Mouse (Mus musculus) MEL (cell line): ENCODE data around the gene Micu1. TPM values are rescaled to one million over a fixed set of nuclear protein-coding genes. Genes with fewer than 3 reads are reported as not detected.

Source experiments
- DNase-seq: peaks from one replicate; pipeline ENCODE4 v3.0.0; 2011; ENCODE audit warnings: low read depth, low spot score
- H3K27ac ChIP-seq: 2 replicates; pipeline ENCODE4 v1.5.1; 2012; ENCODE audit warnings: low read depth, mild to moderate bottlenecking, control low read depth, low read length, moderate library complexity; ENCODE audit not compliant: control insufficient read depth
- H3K27me3 ChIP-seq, 2 experiments: fragments of 150-350 bp in 1 of 2; sonication (generic) in 1 of 2; 2 replicates each; pipeline ENCODE4 v1.6.1; 2012; ENCODE audit warnings: low read length in 2 of 2, mild to moderate bottlenecking in 2 of 2, improper control_type of control experiment in 1 of 2, moderate library complexity in 1 of 2; ENCODE audit not compliant: insufficient read depth in 2 of 2, control insufficient read depth in 1 of 2
- H3K36me3 ChIP-seq, 2 experiments: 2 replicates each; pipeline ENCODE4 v1.6.1; 2012 to 2014; ENCODE audit warnings: low read length in 2 of 2, improper control_type of control experiment in 1 of 2, inconsistent platforms in 1 of 2, mild to moderate bottlenecking in 1 of 2; ENCODE audit not compliant: insufficient read depth in 2 of 2, control insufficient read depth in 1 of 2
- H3K4me1 ChIP-seq, 2 experiments: fragments of 150-350 bp in 1 of 2; sonication (generic) in 1 of 2; 2 replicates each; pipeline ENCODE4 v1.6.1; 2012; ENCODE audit warnings: low read length in 2 of 2, improper control_type of control experiment in 1 of 2, mild to moderate bottlenecking in 1 of 2; ENCODE audit not compliant: insufficient read depth in 2 of 2, control insufficient read depth in 1 of 2
- H3K4me3 ChIP-seq, 2 experiments: fragments of 150-350 bp in 1 of 2; sonication (generic) in 1 of 2; 2 replicates each; pipeline ENCODE4 v1.5.1; 2012; ENCODE audit warnings: low read depth in 2 of 2, low read length in 2 of 2, mild to moderate bottlenecking in 2 of 2, moderate library complexity in 2 of 2, control low read depth in 1 of 2, improper control_type of control experiment in 1 of 2; ENCODE audit not compliant: control insufficient read depth in 1 of 2, insufficient read depth in 1 of 2
- H3K79me2 ChIP-seq: 2 replicates; pipeline ENCODE4 v1.6.1; 2012; ENCODE audit warnings: mild to moderate bottlenecking, low read length, moderate library complexity; ENCODE audit not compliant: control insufficient read depth, poor library complexity, insufficient read depth
- H3K9ac ChIP-seq: 2 replicates; pipeline ENCODE4 v1.6.1; 2012; ENCODE audit warnings: low read depth, mild to moderate bottlenecking, control low read depth, low read length, moderate library complexity; ENCODE audit not compliant: control insufficient read depth, poor library complexity, severe bottlenecking
- H3K9me3 ChIP-seq: fragments of 150-350 bp; sonication (generic); replicated peaks from 2 replicates; pipeline ENCODE4 v1.6.1; 2012; ENCODE audit warnings: mild to moderate bottlenecking, low read length, improper control_type of control experiment, moderate library complexity; ENCODE audit not compliant: insufficient read depth
- BHLHE40 ChIP-seq: IDR thresholded peaks from 2 replicates; pipeline ENCODE4 v1.6.1; 2012; ENCODE audit warnings: low read depth, mild to moderate bottlenecking, inconsistent platforms, low read length, improper control_type of control experiment, borderline replicate concordance
- CHD1 ChIP-seq: IDR thresholded peaks from 2 replicates; pipeline ENCODE4 v1.6.1; 2012; ENCODE audit warnings: low read depth, mild to moderate bottlenecking, inconsistent platforms, low read length, improper control_type of control experiment
- CHD2 ChIP-seq: IDR thresholded peaks from 2 replicates; pipeline ENCODE4 v1.6.1; 2011; ENCODE audit warnings: low read length, improper control_type of control experiment
- CTCF ChIP-seq, 3 experiments: IDR thresholded peaks in 2 of 3; conservative IDR thresholded peaks in 1 of 3; 2 replicates each; pipeline ENCODE4 v1.5.1; 2011 to 2012; ENCODE audit warnings: low read length in 3 of 3, low read depth in 2 of 3, mild to moderate bottlenecking in 2 of 3, improper control_type of control experiment in 1 of 3, inconsistent platforms in 1 of 3, mixed read lengths in 1 of 3, moderate library complexity in 1 of 3; ENCODE audit not compliant: control insufficient read depth in 1 of 3, insufficient read depth in 1 of 3, poor library complexity in 1 of 3, severe bottlenecking in 1 of 3
- E2F4 ChIP-seq: IDR thresholded peaks from 2 replicates; pipeline ENCODE4 v1.6.1; 2011; ENCODE audit warnings: low read depth, low read length, improper control_type of control experiment, borderline replicate concordance
- ELF1 ChIP-seq: IDR thresholded peaks from 2 replicates; pipeline ENCODE4 v1.6.1; 2014; ENCODE audit warnings: low read depth, mild to moderate bottlenecking, inconsistent platforms, low read length, improper control_type of control experiment, moderate library complexity
- EP300 ChIP-seq, 2 experiments: IDR thresholded peaks; 2 replicates each; pipeline ENCODE4 v1.6.1; 2011; ENCODE audit warnings: improper control_type of control experiment in 2 of 2, low read length in 2 of 2, low read depth in 1 of 2, mild to moderate bottlenecking in 1 of 2
- ETS1 ChIP-seq: IDR thresholded peaks from 2 replicates; pipeline ENCODE4 v1.6.1; 2012; ENCODE audit warnings: low read depth, mild to moderate bottlenecking, inconsistent platforms, low read length, improper control_type of control experiment, moderate library complexity
- GATA1 ChIP-seq: IDR thresholded peaks from 2 replicates; pipeline ENCODE4 v1.6.1; 2011; ENCODE audit warnings: low read depth, low read length, improper control_type of control experiment
- KAT2A ChIP-seq: conservative IDR thresholded peaks from 2 replicates; pipeline ENCODE4 v1.6.1; 2012; ENCODE audit warnings: low read depth, low read length, improper control_type of control experiment, inconsistent platforms
- MAFK ChIP-seq: IDR thresholded peaks from 2 replicates; pipeline ENCODE4 v1.6.1; 2011; ENCODE audit warnings: low read depth, mild to moderate bottlenecking, low read length, improper control_type of control experiment, borderline replicate concordance
- MAZ ChIP-seq: IDR thresholded peaks from 2 replicates; pipeline ENCODE4 v1.6.1; 2012; ENCODE audit warnings: low read depth, mild to moderate bottlenecking, inconsistent platforms, low read length, improper control_type of control experiment
- MEF2A ChIP-seq: IDR thresholded peaks from 2 replicates; pipeline ENCODE4 v1.6.1; 2014; ENCODE audit warnings: low read depth, mild to moderate bottlenecking, inconsistent platforms, low read length, improper control_type of control experiment; ENCODE audit not compliant: poor library complexity, insufficient replicate concordance, severe bottlenecking; ENCODE audit errors: extremely low read depth
- MYC ChIP-seq: IDR thresholded peaks from 2 replicates; pipeline ENCODE4 v1.6.1; 2011; ENCODE audit warnings: low read depth, mild to moderate bottlenecking, low read length, improper control_type of control experiment, moderate library complexity
- POLR2A ChIP-seq, 2 experiments: IDR thresholded peaks; 2 replicates each; pipeline ENCODE4 v1.6.1; 2011 to 2012; ENCODE audit warnings: low read length in 2 of 2, mild to moderate bottlenecking in 2 of 2, control low read depth in 1 of 2, improper control_type of control experiment in 1 of 2, low read depth in 1 of 2, moderate library complexity in 1 of 2; ENCODE audit not compliant: control insufficient read depth in 1 of 2, insufficient read depth in 1 of 2, poor library complexity in 1 of 2
- POLR2AphosphoS5 ChIP-seq: IDR thresholded peaks from 2 replicates; pipeline ENCODE4 v1.6.1; 2012; ENCODE audit warnings: low read depth, borderline replicate concordance, mild to moderate bottlenecking, inconsistent platforms, low read length, moderate library complexity, mixed read lengths
- RAD21 ChIP-seq: IDR thresholded peaks from 2 replicates; pipeline ENCODE4 v1.6.1; 2011; ENCODE audit warnings: mild to moderate bottlenecking, low read depth, low read length, improper control_type of control experiment
- RCOR1 ChIP-seq: IDR thresholded peaks from 2 replicates; pipeline ENCODE4 v1.6.1; 2012; ENCODE audit warnings: low read depth, mild to moderate bottlenecking, inconsistent platforms, low read length, improper control_type of control experiment
- TAL1 ChIP-seq: IDR thresholded peaks from 2 replicates; pipeline ENCODE4 v1.6.1; 2012; ENCODE audit warnings: mild to moderate bottlenecking, inconsistent platforms, low read length, moderate library complexity, mixed read lengths
- TBP ChIP-seq: IDR thresholded peaks from 2 replicates; pipeline ENCODE4 v1.8.0; 2011; ENCODE audit warnings: low read depth, low read length, improper control_type of control experiment
- UBTF ChIP-seq: IDR thresholded peaks from 2 replicates; pipeline ENCODE4 v1.6.1; 2012; ENCODE audit warnings: low read depth, mild to moderate bottlenecking, inconsistent platforms, low read length, improper control_type of control experiment, moderate library complexity, borderline replicate concordance; ENCODE audit not compliant: insufficient read depth
- USF1 ChIP-seq: IDR thresholded peaks from 2 replicates; pipeline ENCODE4 v1.6.1; 2014; ENCODE audit warnings: low read depth, mild to moderate bottlenecking, inconsistent platforms, low read length, improper control_type of control experiment, moderate library complexity
- ZC3H11A ChIP-seq: IDR thresholded peaks from 2 replicates; pipeline ENCODE4 v1.6.1; 2012; ENCODE audit warnings: low read depth, mild to moderate bottlenecking, inconsistent platforms, low read length, improper control_type of control experiment
- ZKSCAN1 ChIP-seq: IDR thresholded peaks from 2 replicates; pipeline ENCODE4 v1.6.1; 2012; ENCODE audit warnings: low read depth, mild to moderate bottlenecking, inconsistent platforms, low read length, improper control_type of control experiment, moderate library complexity
- ZMIZ1 ChIP-seq: IDR thresholded peaks from 2 replicates; pipeline ENCODE4 v1.6.1; 2012; ENCODE audit warnings: low read depth, mild to moderate bottlenecking, inconsistent platforms, low read length, improper control_type of control experiment, moderate library complexity
- ZNF384 ChIP-seq: IDR thresholded peaks from 2 replicates; pipeline ENCODE4 v1.6.1; 2012; ENCODE audit warnings: low read depth, mild to moderate bottlenecking, inconsistent platforms, low read length, improper control_type of control experiment
- polyA plus RNA-seq, 2 experiments: library from polyadenylated mRNA; stranded (reverse) in 1 of 2; unstranded in 1 of 2; fragments of >175 nt in 1 of 2; fragments of >200 nt in 1 of 2; gene quantifications; 2 replicates each; pipeline versions ENCODE4 v1.2.1 to v1.2.4; 2012; ENCODE audit warnings: low replicate concordance in 2 of 2, low read depth in 1 of 2; ENCODE audit not compliant: insufficient read length in 2 of 2, insufficient read depth in 1 of 2, missing spikeins in 1 of 2
- total RNA-seq: library from RNA; depleted of rRNA; stranded (reverse); fragments of 300-350 nt; gene quantifications from 2 replicates; pipeline ENCODE4 v1.2.3, GENCODE M21; 2012

Gene Micu1
- total and polyA plus RNA-seq, 3 experiments, result 18.0 to 26.8 TPM; not detected in 1

DNA sequence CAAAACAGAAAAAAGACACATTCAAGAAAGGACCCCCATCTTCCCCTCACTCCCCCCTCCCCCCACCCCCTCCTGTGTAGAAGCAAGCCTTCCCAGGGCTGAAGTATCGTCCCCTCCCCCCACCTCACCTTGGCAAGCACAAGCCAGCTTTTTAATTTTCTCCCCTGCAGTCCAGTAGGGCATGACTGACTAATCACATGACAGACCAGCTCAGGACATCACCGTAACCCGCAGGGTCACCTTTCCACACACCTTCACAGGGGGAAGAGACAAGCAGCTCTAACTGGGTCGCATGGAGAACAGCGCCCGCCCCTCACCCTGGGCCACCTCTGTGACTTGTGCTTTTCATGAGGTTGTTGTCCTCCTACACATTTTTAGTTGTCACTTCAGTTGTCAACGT is 147.1 kb downstream of the Micu1 start:
- no peak for TF ChIP-seq RCOR1
- TF ChIP-seq GATA1, result no peak
- TF ChIP-seq MAZ, result no peak
- TF ChIP-seq CTCF (IDR thresholded peaks at IDR 0.05 in 2 of 3, conservative IDR thresholded peaks at IDR 0.05 in 1 of 3; ENCODE audit: control insufficient read depth in 1 of 3, insufficient read depth in 1 of 3, low read depth in 2 of 3, low read length in 3 of 3, poor library complexity in 1 of 3, severe bottlenecking in 1 of 3), result no peak
- no peak for TF ChIP-seq POLR2AphosphoS5
- no peak for TF ChIP-seq ELF1
- no peak for TF ChIP-seq BHLHE40
- TF ChIP-seq USF1, result no peak
- TF ChIP-seq KAT2A, result no peak
- no peak for TF ChIP-seq ZNF384
- no peak for TF ChIP-seq ZMIZ1
- Histone ChIP-seq H3K27ac (no peak overlapping the region), H3K9ac (no peak overlapping the region), H3K9me3 (no peaks in the 10 kb centered on the region), H3K27me3 (no peaks in the 10 kb centered on the region), H3K4me1 (no peaks in the 10 kb centered on the region), H3K79me2 (no peaks in the 10 kb centered on the region), H3K36me3 (no peaks in the 10 kb centered on the region), H3K4me3 (no peak overlapping the region)
- DNase-seq, result no peak

GRCm38 (mm10) chr10:59857157-59857556 is 154.9 kb downstream of the Micu1 start:
- H3K27me3 ChIP-seq, result no peaks in the 10 kb centered on the region
- H3K4me3 ChIP-seq, result no peak overlapping the region
- TF ChIP-seq TAL1, result no peak
- TF ChIP-seq KAT2A, result no peak
- no peak for TF ChIP-seq POLR2A (IDR thresholded peaks at IDR 0.05; ENCODE audit: control insufficient read depth in 1 of 2, insufficient read depth in 1 of 2, low read depth in 1 of 2, low read length in 2 of 2, poor library complexity in 1 of 2)
- TF ChIP-seq CTCF (IDR thresholded peaks at IDR 0.05 in 2 of 3, conservative IDR thresholded peaks at IDR 0.05 in 1 of 3; ENCODE audit: control insufficient read depth in 1 of 3, insufficient read depth in 1 of 3, low read depth in 2 of 3, low read length in 3 of 3, poor library complexity in 1 of 3, severe bottlenecking in 1 of 3), result no peak
- no peak for TF ChIP-seq TBP
- no peak for TF ChIP-seq EP300 (IDR thresholded peaks at IDR 0.05; ENCODE audit: low read depth in 1 of 2, low read length in 2 of 2)
- no peak for TF ChIP-seq ZC3H11A
- no peak for TF ChIP-seq MYC
- no peak for TF ChIP-seq GATA1
- no peak for TF ChIP-seq UBTF
- no peak for TF ChIP-seq ZNF384
- TF ChIP-seq CHD1, result no peak
- TF ChIP-seq ZKSCAN1, result no peak
- TF ChIP-seq RCOR1, result no peak
- TF ChIP-seq E2F4, result no peak
- TF ChIP-seq MAFK, result no peak
- no peak for TF ChIP-seq ETS1
- TF ChIP-seq MEF2A, result no peak
- no peak for TF ChIP-seq CHD2
- no peak for TF ChIP-seq RAD21
- H3K9ac ChIP-seq, result no peak overlapping the region
- no peaks in the 10 kb centered on the region for H3K79me2 ChIP-seq
- no peak overlapping the region for H3K27ac ChIP-seq
- H3K4me1 ChIP-seq, result no peaks in the 10 kb centered on the region
- no peaks in the 10 kb centered on the region for H3K9me3 ChIP-seq
- DNase-seq, result no peak
- no peaks in the 10 kb centered on the region for H3K36me3 ChIP-seq
